Mouse (Mus musculus) retina, embryonic 14.5 days (tissue): Measurements from ENCODE around the gene Fgfr2.

Experiments used
- DNase-seq: peaks from one replicate; pipeline ENCODE4 v3.0.0-alpha.2; 2015; ENCODE audit warnings: low spot score

Gene Fgfr2

DNA sequence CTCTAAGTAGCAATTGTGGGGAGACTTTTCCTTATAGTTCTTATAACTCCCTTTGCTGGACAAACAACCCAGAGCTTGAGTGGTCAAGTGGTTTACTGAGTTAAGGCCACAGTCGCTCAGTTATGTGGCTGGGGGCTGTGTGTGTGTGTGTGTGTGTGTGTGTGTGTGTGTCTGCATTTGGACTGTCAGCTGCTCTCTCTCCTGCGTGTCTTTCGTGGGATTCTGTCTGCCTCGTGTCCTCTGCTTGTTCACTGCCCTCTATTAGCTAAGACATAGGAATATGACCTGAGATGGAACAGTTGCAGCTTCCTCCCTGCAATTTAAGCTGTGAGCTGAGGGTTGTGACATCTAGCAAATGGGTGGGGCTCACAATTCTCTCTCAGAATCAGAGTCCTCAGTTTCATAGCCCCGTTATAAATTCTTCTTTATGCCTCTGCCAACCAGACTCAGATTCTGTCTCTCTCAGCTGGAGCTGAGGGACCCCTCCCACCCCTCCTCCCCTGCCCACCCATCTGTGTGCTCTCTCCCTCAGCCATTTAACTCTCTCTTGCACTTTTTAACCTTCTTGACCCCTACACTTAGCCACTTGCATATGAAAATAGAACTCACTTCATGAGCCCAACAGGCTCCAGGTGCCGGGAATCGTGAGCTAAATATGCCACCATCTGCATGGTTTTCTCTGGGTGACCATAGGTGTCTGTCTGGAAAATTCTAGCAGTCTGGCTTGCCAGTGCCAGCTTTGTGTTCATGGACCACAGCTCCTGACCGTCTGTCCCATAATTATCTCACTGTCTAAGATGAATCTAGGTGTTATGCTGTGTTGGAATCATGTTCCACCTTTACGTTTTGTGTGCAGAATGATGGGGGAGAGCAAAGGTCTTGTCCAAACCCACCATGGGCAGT, 2413.5 kb downstream of the Fgfr2 start:
- DNase-seq: no peak

- DNase-seq: no peak
Observed at GRCm38 (mm10) chr7:130708940-130709339, 2414.2 kb downstream of the Fgfr2 start.

- DNase-seq: no peak
Observed at GRCm38 (mm10) chr7:130705230-130705629, 2417.9 kb downstream of the Fgfr2 start.

DNA sequence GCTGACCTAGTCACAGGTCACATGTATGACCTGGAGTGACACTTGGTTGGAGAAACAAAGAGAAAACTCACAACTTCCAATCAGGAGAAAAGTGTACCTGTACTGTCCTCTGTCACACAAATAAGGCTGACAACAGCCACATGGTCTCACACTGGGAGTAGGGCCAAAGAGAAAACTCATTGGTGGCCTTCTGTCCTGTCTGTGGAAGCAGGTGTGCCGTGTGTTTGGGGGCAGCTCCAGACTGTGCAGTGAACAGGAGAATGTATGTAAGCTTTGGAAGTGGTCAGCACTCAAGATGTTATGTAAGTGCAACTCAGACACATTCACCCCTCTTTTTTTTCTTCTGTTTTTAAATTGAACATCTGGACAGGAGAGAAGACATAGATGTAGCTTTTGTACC, 2421.8 kb downstream of the Fgfr2 start:
- DNase-seq: no peak

DNA sequence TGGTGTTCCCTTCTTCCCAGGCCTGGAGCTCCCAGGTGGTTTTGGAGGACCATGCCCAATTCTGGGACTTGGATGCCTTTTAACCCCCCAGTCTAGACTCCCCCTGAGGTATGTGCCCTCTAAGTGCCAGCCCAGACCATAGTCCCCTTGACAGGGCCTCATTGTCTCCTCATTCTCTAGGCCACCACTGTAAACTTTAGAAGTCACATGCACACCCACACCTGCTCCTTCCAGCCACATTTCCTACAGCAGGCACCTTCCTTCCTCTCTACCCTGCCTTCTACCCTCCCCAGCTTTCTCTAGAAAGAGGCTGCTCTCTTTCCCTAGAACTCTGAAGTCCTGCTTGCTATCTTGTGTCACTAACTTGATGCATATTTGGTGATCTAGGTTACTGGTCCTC, 2424.7 kb downstream of the Fgfr2 start:
- DNase-seq: no peak

DNA sequence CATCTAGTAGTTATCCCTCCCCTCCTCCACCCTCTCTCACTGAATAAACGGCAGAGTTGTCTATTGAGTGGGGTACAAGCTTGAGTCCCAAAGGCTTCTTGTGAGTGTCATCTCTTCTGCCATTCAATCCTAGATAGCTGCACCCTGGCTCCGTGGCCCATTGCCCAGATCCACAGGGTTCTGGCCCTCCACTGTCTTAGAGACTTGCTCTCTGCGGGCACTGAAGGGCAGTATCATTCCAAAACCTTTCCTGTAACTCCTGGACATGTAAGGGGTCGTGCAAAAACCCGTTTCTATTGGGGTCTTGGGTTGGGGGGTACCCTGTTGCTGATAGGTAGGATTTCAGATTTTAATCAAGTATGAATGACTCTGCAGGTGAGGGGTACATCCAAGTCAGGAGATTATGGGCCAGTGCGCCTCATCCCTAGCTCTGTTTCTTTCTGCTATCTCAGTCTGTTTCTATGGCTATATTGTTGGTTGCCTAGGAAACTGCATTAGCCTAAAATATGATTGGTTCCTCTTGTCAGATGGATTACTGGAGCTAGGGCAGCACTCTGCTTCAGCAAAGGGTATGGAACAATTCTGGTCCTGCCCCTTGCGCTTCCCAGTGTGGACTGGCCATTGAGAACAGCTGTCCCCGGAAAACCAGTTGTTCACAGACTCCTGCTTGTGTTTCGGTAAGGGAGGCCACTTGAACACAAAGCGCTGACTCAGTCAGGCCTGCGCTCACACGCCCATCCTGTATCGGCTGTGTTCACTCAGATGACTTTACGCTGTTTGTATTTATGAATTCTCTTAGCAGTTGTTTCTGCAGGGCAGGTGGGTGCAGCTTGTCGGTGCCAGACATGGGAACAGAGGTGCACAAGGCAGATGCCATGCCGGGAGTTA, 2426.6 kb downstream of the Fgfr2 start:
- DNase-seq: no peak

DNA sequence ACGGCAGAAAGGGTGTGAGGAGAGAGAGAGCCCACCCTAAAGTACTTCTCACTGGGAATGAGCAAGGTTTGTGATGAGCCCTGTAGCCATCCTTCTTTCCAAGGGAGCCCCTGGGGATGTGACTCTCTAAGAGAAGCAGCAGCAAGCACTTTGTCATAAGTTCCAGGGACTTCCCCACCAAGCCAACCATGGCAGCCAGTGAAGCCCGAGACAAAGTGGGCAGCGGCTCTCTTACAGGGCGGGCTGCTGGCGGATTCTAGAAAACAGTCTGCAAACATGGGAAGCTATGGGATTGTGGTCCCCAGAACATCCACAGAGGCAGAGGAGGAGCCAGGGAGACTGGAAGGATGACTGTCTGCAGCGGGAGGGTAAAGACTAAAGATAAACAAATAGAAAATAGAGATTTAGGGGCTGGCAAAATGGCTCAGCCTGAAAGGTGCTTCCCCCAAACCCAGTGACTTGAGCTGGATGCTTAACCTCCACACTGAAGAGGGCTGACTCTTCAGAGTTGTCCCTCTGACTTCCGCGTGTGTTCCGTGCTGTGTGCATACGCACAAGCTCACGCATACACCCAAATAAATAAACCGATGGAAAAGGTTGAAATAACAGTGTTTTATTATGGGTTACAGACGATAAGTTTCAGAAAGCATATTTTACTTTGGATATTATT, 2427.3 kb downstream of the Fgfr2 start:
- no peak for DNase-seq

DNA sequence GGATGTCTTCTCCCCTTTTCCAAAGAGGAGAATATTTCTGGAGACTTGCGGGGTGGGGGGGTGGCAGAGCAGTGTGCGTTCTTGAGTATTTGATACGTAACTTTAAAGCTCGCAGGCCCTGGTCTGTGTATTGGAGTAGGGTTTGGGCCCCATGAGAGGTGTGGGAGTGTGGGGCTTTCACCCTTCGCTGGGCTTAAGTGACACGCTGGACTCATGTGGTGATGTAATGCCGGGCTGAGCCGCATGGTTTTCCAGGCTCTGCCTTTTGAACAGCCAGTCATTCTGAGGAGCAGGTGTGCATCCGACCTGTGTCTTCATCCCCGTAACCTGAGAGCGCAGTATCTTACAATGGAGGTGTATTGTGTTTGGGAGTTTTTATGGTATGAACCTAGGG, 2429.4 kb downstream of the Fgfr2 start:
- DNase-seq: peak; percentile 67

- DNase-seq: peak; percentile 37
Observed at GRCm38 (mm10) chr7:130692943-130693799, 2430.0 kb downstream of the Fgfr2 start.

GRCm38 (mm10) chr7:130692392-130692942, 2430.7 kb downstream of the Fgfr2 start:
- peak; percentile 88 for DNase-seq

DNA sequence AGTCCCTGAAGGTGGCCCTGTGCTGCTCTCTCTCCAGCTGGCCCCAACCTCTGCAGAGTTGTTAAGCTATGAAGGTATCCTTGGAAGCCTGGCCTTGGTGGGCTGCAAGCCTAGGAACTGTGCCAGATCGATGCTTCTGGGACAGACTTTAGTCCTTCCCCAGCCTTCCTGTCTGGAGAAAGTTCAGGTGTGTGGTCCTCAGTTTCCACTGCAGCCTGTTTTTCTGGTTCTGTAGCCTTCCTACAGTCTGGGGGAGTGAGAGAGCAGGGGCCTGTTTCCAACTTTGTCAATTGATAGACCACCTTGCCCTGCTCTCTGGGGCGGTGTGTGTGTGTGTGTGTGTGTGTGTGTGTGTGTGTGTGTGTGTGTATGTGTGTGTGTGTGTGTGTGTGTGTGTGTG, 2431.2 kb downstream of the Fgfr2 start:
- DNase-seq: no peak

GRCm38 (mm10) chr7:130690869-130691268, 2432.3 kb downstream of the Fgfr2 start:
- no peak for DNase-seq

DNA sequence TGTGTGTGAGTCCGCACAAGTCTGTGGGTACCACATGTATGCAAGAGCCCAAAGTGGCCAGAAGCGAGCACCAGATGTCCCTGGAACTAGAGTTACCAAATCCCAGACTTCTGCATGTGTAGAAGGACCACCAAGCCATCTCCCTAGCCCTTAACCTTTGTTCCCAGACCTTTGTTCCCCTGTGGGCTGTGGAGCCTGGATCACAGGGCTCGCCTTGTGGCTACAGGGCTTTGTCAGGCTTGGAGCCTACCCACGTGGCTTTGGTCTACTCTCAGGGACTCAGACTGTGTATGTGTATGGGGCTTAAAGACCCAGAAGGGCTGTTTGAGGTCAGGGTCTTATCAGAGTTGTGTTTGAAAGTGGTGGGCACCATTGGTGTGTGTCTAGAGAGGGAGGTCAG, 2434.5 kb downstream of the Fgfr2 start:
- DNase-seq: no peak

- no peak for DNase-seq
Observed at GRCm38 (mm10) chr7:130681798-130682197, 2441.4 kb downstream of the Fgfr2 start.

GRCm38 (mm10) chr7:130678414-130678813, 2444.7 kb downstream of the Fgfr2 start:
- no peak for DNase-seq

DNA sequence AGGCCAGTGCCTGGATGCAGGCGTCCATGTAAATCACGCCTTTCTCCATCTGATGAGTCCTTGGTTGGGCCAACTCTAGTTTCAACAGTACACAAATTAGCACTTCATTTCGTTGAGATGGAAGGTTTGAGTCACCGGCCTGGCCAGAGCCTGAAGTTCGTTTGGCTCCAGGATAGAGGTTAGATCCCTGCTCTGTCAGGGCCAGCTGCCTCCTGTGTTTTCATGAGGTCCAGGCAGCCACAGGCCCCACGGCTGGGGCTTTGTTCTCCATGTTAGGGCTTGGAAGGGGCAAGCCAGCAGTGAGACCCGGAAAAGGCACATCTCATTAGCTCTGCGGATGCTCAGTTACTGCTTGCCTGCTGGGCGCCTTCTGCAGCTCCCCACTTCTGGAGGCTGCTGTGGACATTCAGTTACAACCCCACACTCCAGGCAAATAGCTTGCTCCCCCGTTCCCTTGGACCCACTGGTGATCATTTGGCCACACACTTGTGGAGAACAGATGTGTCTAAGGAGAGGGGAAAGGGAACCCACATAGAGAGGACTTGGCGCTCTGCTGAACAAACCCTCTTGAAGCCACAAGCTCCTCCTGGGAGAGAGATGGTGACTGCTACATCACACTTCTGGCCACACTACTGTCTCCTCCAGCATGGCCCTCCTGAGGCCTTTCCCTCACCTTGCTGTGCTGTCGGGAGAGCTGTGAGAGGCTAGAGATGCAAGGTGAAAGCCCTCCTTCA, 2445.4 kb downstream of the Fgfr2 start:
- no peak for DNase-seq

- peak; percentile 51 for DNase-seq
Observed at GRCm38 (mm10) chr7:130676885-130677540, 2446.1 kb downstream of the Fgfr2 start.

GRCm38 (mm10) chr7:130674526-130674925, 2448.6 kb downstream of the Fgfr2 start:
- DNase-seq: no peak

DNA sequence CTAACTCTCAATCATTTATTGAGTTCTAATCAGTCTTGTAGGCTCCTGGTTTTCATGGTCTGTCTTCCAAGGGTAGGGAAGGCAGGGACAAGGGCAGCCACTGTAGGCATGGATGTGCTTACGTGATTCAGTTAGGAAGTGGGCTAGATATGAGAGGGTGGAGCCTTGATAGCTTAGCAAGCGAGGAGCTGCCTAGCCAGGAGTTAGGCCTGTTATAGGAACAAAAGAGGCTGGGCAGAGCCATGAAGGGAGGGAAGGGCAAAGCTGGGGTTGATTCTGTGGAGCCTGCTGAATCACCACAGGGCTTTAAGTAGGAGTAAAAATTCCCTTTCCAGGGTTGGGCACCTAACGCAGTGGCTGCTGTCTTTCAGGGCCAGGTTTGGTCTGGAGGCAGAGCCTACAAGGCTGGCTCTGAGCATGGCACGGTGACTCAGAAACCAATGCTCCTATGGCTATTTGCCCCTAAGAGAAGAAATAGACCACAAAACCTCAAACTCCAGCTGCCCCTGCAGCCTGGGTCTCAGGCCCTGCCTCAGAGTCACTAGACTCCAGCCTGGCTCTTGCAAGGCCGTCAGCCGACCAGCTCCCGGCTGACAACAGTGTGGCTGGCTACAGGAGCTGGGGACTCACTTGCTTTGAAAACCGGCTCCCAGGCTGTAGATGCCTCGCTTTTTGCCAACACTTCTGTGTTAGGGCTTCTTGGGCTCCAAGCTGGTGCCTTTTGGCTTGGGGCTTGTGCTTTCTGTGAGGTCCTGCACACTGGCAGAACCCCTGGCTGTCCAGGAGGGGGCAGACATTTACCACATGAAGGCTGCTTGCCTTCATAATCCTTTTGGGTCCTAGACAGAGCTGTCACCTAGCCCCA, 2449.7 kb downstream of the Fgfr2 start:
- peak; percentile 79 for DNase-seq
